Mouse (Mus musculus): ENCODE measurements at regions not wholly inside any gene's neighbourhood (a gene's known extent, or its start where the extent isn't known, plus 50 kb on each side); places are given as distances from the start of the nearest gene placed in this dataset.
A peak's percentile ranks its signal among the peaks of the same experiment; 100 is the strongest.

- no peak for DNase-seq
These were observed 57.5 kb downstream of the Tmem174 start for GRCm38 (mm10) chr13:98579731-98580130.

GRCm38 (mm10) chr13:98578426-98579066 is 58.7 kb downstream of the Tmem174 start:
- DNase-seq = peak; percentile 62

GRCm38 (mm10) chr13:98576061-98576460 is 61.1 kb downstream of the Tmem174 start:
- DNase-seq = no peak

GRCm38 (mm10) chr13:98574057-98574323 is 63.2 kb downstream of the Tmem174 start:
- DNase-seq = no peak

DNA sequence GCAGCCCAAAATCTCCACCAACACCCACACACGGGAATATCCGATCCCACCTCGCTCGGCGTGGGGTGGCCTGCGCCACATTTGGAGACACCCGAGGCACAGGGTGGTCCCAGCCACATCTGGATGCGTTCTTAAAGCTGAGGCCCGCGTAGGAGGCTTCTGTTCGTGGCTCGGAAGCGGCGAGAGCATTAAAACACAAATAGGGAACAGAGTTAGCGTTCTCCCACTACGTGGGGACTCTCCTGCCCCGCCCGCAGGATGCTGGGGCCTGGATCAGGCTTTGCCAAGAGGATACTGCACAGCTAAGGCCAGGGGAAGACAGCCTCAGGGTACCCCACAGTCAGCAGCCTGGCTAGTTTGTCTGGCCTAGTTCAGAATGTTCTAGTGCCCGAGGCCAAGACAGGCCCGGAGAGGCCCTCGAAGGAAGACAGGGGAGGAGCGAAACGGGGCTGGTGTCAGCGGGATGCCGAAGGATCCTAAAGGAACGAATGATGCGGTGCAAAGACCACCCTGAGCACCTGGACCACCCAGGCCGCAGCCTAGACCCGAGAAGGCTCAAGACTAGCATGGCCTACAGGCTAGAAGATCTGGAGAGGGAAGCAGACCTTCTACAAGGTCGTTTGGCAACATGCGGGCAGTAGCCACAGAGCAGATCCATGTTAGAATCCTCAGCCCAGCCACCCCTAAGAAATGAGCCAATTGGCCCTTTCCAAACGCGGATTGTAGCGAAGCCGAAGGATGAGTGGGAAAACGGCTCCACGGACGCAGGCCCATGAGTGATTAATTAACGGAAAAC is 63.8 kb downstream of the Tmem174 start:
- DNase-seq = peak; percentile 59

DNA sequence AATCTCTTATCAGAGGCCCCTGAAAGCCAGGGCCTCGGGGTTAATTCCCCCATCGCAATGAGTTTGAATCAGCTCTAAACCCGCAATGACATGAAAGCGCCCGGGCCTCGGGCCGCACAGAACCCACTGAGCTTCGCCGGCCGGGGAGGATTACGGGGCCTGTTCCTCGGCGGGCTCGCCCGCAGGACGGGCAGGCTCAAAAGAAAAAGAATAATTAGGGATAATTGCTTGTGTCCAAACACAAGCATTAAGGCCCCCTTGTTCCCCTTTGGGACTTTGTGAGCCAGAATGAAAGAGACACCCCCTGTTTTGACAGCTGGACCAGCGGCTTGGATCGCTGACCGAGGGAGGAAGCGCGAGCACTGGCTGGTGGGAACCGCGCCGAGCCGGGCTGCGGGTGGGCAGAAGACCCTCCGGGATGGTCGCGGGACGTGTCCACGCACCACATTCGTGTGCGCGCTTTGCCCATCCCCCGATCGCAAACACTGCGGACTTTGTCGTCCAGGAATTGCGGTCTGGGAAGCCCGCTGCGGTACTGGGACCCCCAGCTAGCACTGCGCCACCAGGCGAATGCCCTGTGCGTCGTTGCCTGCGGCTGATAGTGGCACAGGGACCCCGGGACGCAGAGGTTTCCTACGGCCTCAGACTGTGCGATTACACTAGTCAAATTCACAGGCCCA is 64.5 kb downstream of the Tmem174 start:
- peak; percentile 86 for DNase-seq

DNA sequence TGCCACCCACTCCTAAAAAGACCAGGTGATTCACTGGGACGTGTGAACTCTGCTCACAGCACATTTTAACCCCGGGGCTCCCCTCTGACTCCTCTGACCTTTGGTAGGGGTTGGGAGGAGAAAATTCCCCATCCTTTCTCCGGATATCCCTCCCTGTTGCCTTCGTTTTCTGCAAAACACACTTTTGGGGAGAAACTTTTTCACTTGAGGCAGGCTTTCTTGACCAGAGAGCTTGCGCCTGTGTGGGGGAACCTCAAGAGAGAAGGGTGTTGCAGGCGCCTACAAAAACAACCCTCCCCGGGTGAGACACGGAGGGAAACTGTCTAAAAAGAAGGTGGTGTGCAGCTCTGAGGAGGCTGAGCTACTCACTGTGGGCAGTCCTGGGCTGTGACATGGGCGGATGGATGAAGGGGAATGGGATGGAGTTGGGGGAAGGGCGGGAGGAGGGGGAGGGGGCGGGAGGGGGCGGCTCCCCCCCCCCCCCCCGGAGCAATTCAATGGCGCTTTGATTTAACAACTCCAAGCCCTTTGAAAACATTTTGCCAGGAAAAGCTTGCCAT is 65.1 kb downstream of the Tmem174 start:
- no peak for DNase-seq

DNA sequence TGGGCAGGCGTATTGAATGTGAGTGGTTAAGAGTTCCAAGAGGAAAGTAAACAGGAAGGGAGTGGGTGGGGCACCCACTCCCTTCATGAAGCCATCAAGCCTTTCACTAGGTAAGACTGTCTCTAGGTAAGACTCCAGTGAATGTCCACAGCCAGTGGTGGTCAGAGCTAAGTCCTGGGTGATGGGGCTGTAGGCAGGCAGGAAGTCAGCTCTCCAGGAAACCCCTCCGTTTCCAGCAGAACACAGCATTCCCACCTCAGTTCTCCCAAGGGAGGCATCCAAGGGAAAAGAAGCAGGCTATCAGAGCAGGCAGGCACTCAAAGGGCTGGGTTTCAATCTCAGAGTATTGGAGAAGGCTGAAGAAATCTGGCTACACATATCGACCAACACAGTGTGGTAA is 66.2 kb downstream of the Tmem174 start:
- no peak for DNase-seq

- DNase-seq = no peak
These were observed 63.9 kb upstream of the Gm10320 start for GRCm38 (mm10) chr13:98555693-98556092.

DNA sequence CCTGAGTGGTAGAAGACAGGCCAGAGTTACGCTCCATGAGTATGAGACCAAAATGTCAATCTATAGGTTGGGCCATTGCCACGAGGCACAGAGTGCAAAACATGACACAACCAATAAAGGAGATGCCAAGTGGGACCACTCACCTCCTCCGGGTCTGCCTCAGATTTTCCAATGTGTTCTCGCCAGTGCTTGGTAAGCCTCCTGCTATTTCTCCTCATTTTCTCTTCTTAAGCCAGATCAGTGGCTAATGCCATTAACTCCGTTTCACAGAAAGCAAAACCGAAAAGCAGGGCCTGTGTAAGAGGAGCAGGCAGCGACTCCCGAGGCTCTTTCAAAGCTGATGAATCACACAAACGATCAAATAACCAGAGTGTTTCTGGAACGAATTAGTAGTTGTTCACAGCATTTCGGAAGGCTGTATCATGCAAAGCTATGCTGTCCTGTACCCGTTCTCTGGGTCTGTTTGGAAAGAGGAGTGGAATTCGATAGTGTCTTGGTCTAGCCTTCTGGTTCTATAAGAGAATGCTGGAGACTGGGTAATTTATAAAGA is 59.7 kb upstream of the Gm10320 start:
- DNase-seq = no peak

- no peak for DNase-seq
These were observed 55.4 kb upstream of the Gm10320 start for GRCm38 (mm10) chr13:98547223-98547622.

DNA sequence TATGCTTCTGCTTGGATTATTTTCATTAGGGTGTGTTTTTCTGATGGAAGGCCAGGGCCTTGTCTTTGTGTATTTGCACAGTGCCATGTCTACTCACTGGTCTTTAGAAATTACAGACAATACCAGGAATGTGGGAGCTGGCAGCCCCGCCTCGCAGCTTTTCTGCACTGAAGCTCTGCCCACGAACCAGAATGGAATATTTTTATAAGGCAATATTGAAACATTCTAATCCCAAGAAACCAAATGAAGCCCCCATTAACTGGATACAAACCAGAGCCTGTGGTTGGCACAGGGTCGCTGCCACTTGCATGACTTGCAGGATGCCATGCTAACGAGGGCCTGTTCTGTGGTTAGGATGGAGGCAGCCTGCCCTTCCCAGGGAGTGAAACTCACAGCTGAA is 54.3 kb upstream of the Gm10320 start:
- DNase-seq = peak; percentile 76

- DNase-seq = no peak
These were observed 53.6 kb upstream of the Gm10320 start for GRCm38 (mm10) chr13:98545398-98545797.

DNA sequence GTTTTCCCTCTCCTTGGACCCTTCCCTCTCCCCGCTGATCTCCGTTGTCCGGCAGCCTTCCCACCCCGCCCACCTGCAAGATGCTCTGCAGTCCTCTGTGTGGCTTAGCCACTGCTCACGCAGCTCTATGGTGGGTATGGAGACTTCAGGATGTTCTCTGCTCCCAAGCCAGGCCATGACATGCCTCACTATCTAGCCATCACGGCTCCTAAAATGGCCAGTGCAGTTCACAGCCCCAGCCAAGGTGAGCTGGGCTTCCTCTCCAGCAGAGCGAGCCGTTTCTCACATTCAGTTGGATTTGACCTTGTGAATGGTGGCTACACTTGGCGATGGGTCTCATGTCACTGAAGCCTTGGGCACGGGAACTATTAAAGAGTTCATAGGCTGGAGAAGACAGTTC is 52.2 kb upstream of the Gm10320 start:
- DNase-seq = no peak
